Mouse (Mus musculus) regulatory T cell (primary cell): ENCODE measurements around the gene Cgnl1.

Experiments
- in situ Hi-C: fragments of 300-600 bp; cut with MboI, MseI; formaldehyde crosslinking; loops from one replicate; pipeline ENCODE4 v1.15.1; 2025; ENCODE audit warnings: high pct_unique_total_duplicates

Gene Cgnl1

GRCm38 (mm10) chr9:71589771-71590170 lies 181.6 kb downstream of the Cgnl1 start:
- in situ Hi-C loops = no loop called here

- in situ Hi-C loops = no loop called here
These were observed 182.3 kb downstream of the Cgnl1 start for GRCm38 (mm10) chr9:71588930-71589592.

GRCm38 (mm10) chr9:71586408-71586807 lies 185.0 kb downstream of the Cgnl1 start:
- in situ Hi-C loops = no loop called here

GRCm38 (mm10) chr9:71582771-71583170 lies 188.6 kb downstream of the Cgnl1 start:
- in situ Hi-C loops = no loop called here

- in situ Hi-C loops = no loop called here
These were observed 192.4 kb downstream of the Cgnl1 start for GRCm38 (mm10) chr9:71578896-71579564.
